In genomic region chr10:78105548-78105947, GRCm38 (mm10) we compare ENCODE assay signal across 8 mouse cellular contexts. TPM values are rescaled to one million over a fixed set of nuclear protein-coding genes. Genes with fewer than 3 reads are reported as not detected.
A peak's percentile ranks its signal among the peaks of the same experiment; 100 is the strongest.
DNase-seq lines count a peak whose midpoint lies in the region; ATAC-seq and TF ChIP-seq lines count a peak whose summit lies in the region.

No protein-coding gene starts in this region.

- TF ChIP-seq POLR2A in bone marrow, adult 2 months (IDR thresholded peaks at IDR 0.05; ENCODE audit: borderline replicate concordance, control insufficient read depth, low read depth, low read length) = no peak

- H3K36me3 ChIP-seq in forebrain, embryonic 13.5 days (ENCODE audit: poor library complexity, severe bottlenecking) = no peaks in the 10 kb centered on the region
- no peaks in the 10 kb centered on the region for H3K36me3 ChIP-seq in forebrain, embryonic 10.5 days (replicated peaks)
- no peaks in the 10 kb centered on the region for H3K36me3 ChIP-seq in stomach, postnatal 0 days (ENCODE audit: control insufficient read depth, insufficient read depth, low read length)

- TF ChIP-seq CTCF in bone marrow, adult 2 months (IDR thresholded peaks at IDR 0.05; ENCODE audit: control insufficient read depth, insufficient read depth, low read length) = no peak
- TF ChIP-seq CTCF in stomach, postnatal 0 days (IDR thresholded peaks at IDR 0.05; ENCODE audit: low read depth) = no peak

- H3K27me3 ChIP-seq in forebrain, embryonic 13.5 days = no peaks in the 10 kb centered on the region
- no peaks in the 10 kb centered on the region for H3K27me3 ChIP-seq in forebrain, embryonic 10.5 days (ENCODE audit: poor library complexity, severe bottlenecking)
- H3K27me3 ChIP-seq in stomach, postnatal 0 days (ENCODE audit: control insufficient read depth, insufficient read depth, low read length) = no peaks in the 10 kb centered on the region

- no peaks in the 10 kb centered on the region for H3K9me3 ChIP-seq in forebrain, embryonic 13.5 days (replicated peaks)
- 0 out of 2 replicates have a peak, but pooled peaks cover 4% of the 10 kb centered on the region for H3K9me3 ChIP-seq in forebrain, embryonic 10.5 days
- H3K9me3 ChIP-seq in stomach, postnatal 0 days (ENCODE audit: control insufficient read depth, low read length) = no peaks in the 10 kb centered on the region

- no peak overlapping the region for H3K4me2 ChIP-seq in forebrain, embryonic 13.5 days
- no peak overlapping the region for H3K4me2 ChIP-seq in stomach, postnatal 0 days (replicated peaks; ENCODE audit: low read depth)

- no peak for ATAC-seq in forebrain, embryonic 13.5 days
- ATAC-seq in hematopoietic stem cell, adult 5-6 weeks (replicated peaks in 1 of 2; ENCODE audit: insufficient read depth in 1 of 2, low FRiP score in 2 of 2, low TSS enrichment in 1 of 2, low read depth in 1 of 2, poor library complexity in 2 of 2, severe bottlenecking in 2 of 2) = peak; percentile 62
- ATAC-seq in stomach, postnatal 0 days (ENCODE audit: low FRiP score, low TSS enrichment) = no peak

- no peak overlapping the region for H3K9ac ChIP-seq in forebrain, embryonic 13.5 days
- no peak overlapping the region for H3K9ac ChIP-seq in stomach, postnatal 0 days (ENCODE audit: low read length)

- H3K27ac ChIP-seq in forebrain, embryonic 13.5 days = peak overlapping the region; percentile 12; the same call in 1 of the 2 replicates
- H3K27ac ChIP-seq in forebrain, embryonic 10.5 days = no peak overlapping the region
- peak overlapping the region; percentile 1; the same call in 1 of the 2 replicates for H3K27ac ChIP-seq in bone marrow, adult 2 months (ENCODE audit: control insufficient read depth, insufficient read depth, low read depth, low read length, poor library complexity)
- peak overlapping the region; percentile 56 for H3K27ac ChIP-seq in stomach, postnatal 0 days (replicated peaks)

- TF ChIP-seq EP300 in stomach, postnatal 0 days (optimal IDR thresholded peaks at IDR 0.05) = no peak

- H3K4me3 ChIP-seq in forebrain, embryonic 13.5 days = no peak overlapping the region
- no peak overlapping the region for H3K4me3 ChIP-seq in forebrain, embryonic 10.5 days
- H3K4me3 ChIP-seq in bone marrow, adult 2 months (replicated peaks; ENCODE audit: control insufficient read depth, low read depth, low read length) = peak overlapping the region; percentile 25
- no peak overlapping the region for H3K4me3 ChIP-seq in stomach, postnatal 0 days (ENCODE audit: low read depth, low read length)

- no peaks in the 10 kb centered on the region; the same call in 1 of the 2 replicates for H3K4me1 ChIP-seq in forebrain, embryonic 13.5 days
- peaks cover 13% of the 10 kb centered on the region for H3K4me1 ChIP-seq in forebrain, embryonic 10.5 days
- H3K4me1 ChIP-seq in bone marrow, adult 2 months (ENCODE audit: control insufficient read depth, insufficient read depth, low read length) = peaks cover 4% of the 10 kb centered on the region; the same call in 1 of the 2 replicates
- 0 out of 2 replicates have a peak, but pooled peaks cover 2% of the 10 kb centered on the region for H3K4me1 ChIP-seq in stomach, postnatal 0 days (replicated peaks; ENCODE audit: control insufficient read depth, insufficient read depth)

- no peak for DNase-seq in forebrain, embryonic 10.5 days (ENCODE audit: extremely low spot score, low spot score)
- peak; percentile 18 to 25 for DNase-seq in left cerebral cortex, adult 18-20 months (ENCODE audit: low spot score in 2 of 2)
- DNase-seq in stomach, postnatal 0 days (ENCODE audit: low spot score) = no peak
- DNase-seq in lung, postnatal 10 days = no peak
- no peak for DNase-seq in thymus, postnatal 10 days (ENCODE audit: low spot score in 2 of 2)

- WGBS in forebrain, embryonic 13.5 days = 80% methylated on average over 12 of the region's 12 CpGs
- 90% methylated on average over 12 of the region's 12 CpGs for WGBS in forebrain, embryonic 10.5 days
- 22% methylated on average over 12 of the region's 12 CpGs for WGBS in bone marrow, adult 2 months
- WGBS in stomach, postnatal 0 days = 73% methylated on average over 12 of the region's 12 CpGs

RNA-seq across cellular contexts. Expression of gene Icosl, which starts 36.4 kb away (rescaled TPM):
- 0.80 and 0.84 TPM in 2 replicates for polyA plus RNA-seq in forebrain, embryonic 13.5 days (2015; fragmentation: Nextera tagmentation; extraction: Ambion mirVana)
- polyA plus RNA-seq in forebrain, embryonic 10.5 days (2016; fragmentation: Nextera tagmentation; extraction: Ambion mirVana) = 2.6 and 2.9 TPM in 2 replicates
- polyA plus RNA-seq in bone marrow, adult 2 months (2011; ENCODE audit: insufficient read depth, insufficient read length, low replicate concordance, missing spikeins) = 7.9 and 20.7 TPM in 2 replicates
- 5.1 and 6.8 TPM in 2 replicates for total RNA-seq in hematopoietic stem cell, adult 5-6 weeks (2017)
- total RNA-seq in left cerebral cortex, adult 18-20 months (2021) = 1 to 10 TPM; 2.5 to 3.1 TPM
- 4.8 and 5.6 TPM in 2 replicates for polyA plus RNA-seq in stomach, postnatal 0 days (2015; fragmentation: Nextera tagmentation; extraction: Ambion mirVana)

Comparison
In these comparisons a context has a peak if more than half of its experiments do, and no peak if none do; other contexts are left out.
1. ATAC-seq: peak in hematopoietic stem cell, adult 5-6 weeks (2 of 2); none in forebrain, embryonic 13.5 days (single experiment) and stomach, postnatal 0 days (single experiment).
2. DNase-seq: peak in left cerebral cortex, adult 18-20 months (2 of 2); none in forebrain, embryonic 10.5 days (single experiment), stomach, postnatal 0 days (single experiment), lung, postnatal 10 days (single experiment) and thymus, postnatal 10 days (0 of 2).